9 mouse cellular contexts compared by ENCODE assay signal in the genomic region with DNA sequence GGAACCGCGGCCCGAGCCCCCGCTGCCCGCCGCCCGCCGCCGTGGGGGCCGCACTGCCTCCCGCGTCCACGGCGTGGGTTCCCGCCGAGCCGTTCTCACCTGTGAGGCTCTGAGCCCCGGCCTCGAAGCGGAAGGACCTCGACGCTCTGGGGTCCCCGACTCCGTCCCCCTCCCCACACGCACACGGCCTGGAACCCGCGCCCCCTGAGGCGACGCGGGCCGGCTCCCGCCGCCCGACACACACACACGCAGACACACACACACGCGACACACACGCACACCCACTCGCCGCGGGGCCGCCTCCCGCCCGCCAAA. TPM values are rescaled to one million over a fixed set of nuclear protein-coding genes. Genes with fewer than 3 reads are reported as not detected.
DNase-seq lines count a peak whose midpoint lies in the region; ATAC-seq and TF ChIP-seq lines count a peak whose summit lies in the region.
"Had no signal": no experiment of that assay in that cellular context is flagged by ENCODE, and none has a peak within 500 bp of the region (broad histone marks: within the 10 kb centered on the region; RNA-seq: fewer than 3 reads in every experiment).

No protein-coding gene starts in this region.

- peaks cover 6% of the 10 kb centered on the region for H3K36me3 ChIP-seq in heart, adult 2 months (ENCODE audit: control insufficient read depth, insufficient read depth, low read length)
- no peaks in the 10 kb centered on the region for H3K36me3 ChIP-seq in liver, embryonic 11.5 days (ENCODE audit: control insufficient read depth, insufficient read depth, low read length)

- no peak for ATAC-seq in liver, embryonic 11.5 days (replicated peaks; ENCODE audit: low FRiP score)

- H3K9me3 ChIP-seq in liver, embryonic 11.5 days (ENCODE audit: control insufficient read depth, low read length): no peaks in the 10 kb centered on the region

- TF ChIP-seq POLR2A in heart, adult 2 months (IDR thresholded peaks at IDR 0.05; ENCODE audit: insufficient read depth, low read depth, low read length): no peak
- no peak for TF ChIP-seq POLR2A in embryonic fibroblast, embryonic 13.5 days (IDR thresholded peaks at IDR 0.05; ENCODE audit: low read depth, low read length)

- no peak for DNase-seq in heart, adult 2 months
- DNase-seq in heart, postnatal 10 days: no peak
- DNase-seq in A20 (ENCODE audit: low read depth, low spot score) (peak; percentile 63), MN1 (ENCODE audit: low spot score) (no peak)
- no peak for DNase-seq in liver, embryonic 11.5 days (ENCODE audit: low spot score)
- DNase-seq in ovary, adult 18-20 months (ENCODE audit: low spot score): no peak
- DNase-seq in spleen, postnatal 14 days (ENCODE audit: low spot score in 2 of 2): no peak

- under 1% methylated on average over 38 of the region's 45 CpGs for WGBS in heart, adult 2 months
- 0% methylated on average over 26 of the region's 45 CpGs for WGBS in liver, embryonic 11.5 days

- peak overlapping the region; percentile 94 for H3K4me2 ChIP-seq in liver, embryonic 11.5 days

- intact Hi-C loops in heart, adult 2 months (cut with DNase I): loop anchor here (5.0 kb wide), 1 partner anchor 189 kb away; no protein-coding TSS in a partner anchor
- intact Hi-C loops in heart, postnatal 10 days (cut with DNase I): loop anchor here (2.0 to 5.0 kb wide), 2 partner anchors 50 to 69 kb away; no protein-coding TSS in a partner anchor

- H3K4me1 ChIP-seq in heart, adult 2 months (ENCODE audit: control insufficient read depth, insufficient read depth, low read length): peaks cover 3% of the 10 kb centered on the region
- peaks cover 5% of the 10 kb centered on the region; the same call in 1 of the 2 replicates for H3K4me1 ChIP-seq in embryonic fibroblast, embryonic 13.5 days (ENCODE audit: control insufficient read depth, insufficient read depth, low read length)
- peaks cover 13% of the 10 kb centered on the region for H3K4me1 ChIP-seq in liver, embryonic 11.5 days (replicated peaks; ENCODE audit: control insufficient read depth, insufficient read depth, low read length)

- H3K4me3 ChIP-seq in heart, adult 2 months: peak overlapping the region; percentile 88
- H3K4me3 ChIP-seq in embryonic fibroblast, embryonic 13.5 days (ENCODE audit: insufficient read depth, low read length): peak overlapping the region; percentile 55
- H3K4me3 ChIP-seq in liver, embryonic 11.5 days (ENCODE audit: low read depth, low read length): peak overlapping the region; percentile 89

- H3K9ac ChIP-seq in heart, adult 2 months (ENCODE audit: low read depth, low read length): peak overlapping the region; percentile 79
- peak overlapping the region; percentile 80 for H3K9ac ChIP-seq in liver, embryonic 11.5 days (ENCODE audit: low read depth, low read length)

- H3K27ac ChIP-seq in heart, adult 2 months: peak overlapping the region; percentile 96
- H3K27ac ChIP-seq in embryonic fibroblast, embryonic 13.5 days (ENCODE audit: insufficient read depth, low read length): peak overlapping the region; percentile 50
- H3K27ac ChIP-seq in liver, embryonic 11.5 days (ENCODE audit: low read depth, low read length): peak overlapping the region; percentile 99

- peaks cover 2% of the 10 kb centered on the region for H3K79me2 ChIP-seq in heart, adult 2 months (replicated peaks; ENCODE audit: control insufficient read depth, insufficient read depth, low read length)

- no peaks in the 10 kb centered on the region for H3K27me3 ChIP-seq in heart, adult 2 months (ENCODE audit: control insufficient read depth, insufficient read depth, low read length)
- no peaks in the 10 kb centered on the region for H3K27me3 ChIP-seq in liver, embryonic 11.5 days (replicated peaks; ENCODE audit: control insufficient read depth, insufficient read depth, low read length)
- H3K27me3 ChIP-seq: Patski had no signal

- no peak for TF ChIP-seq CTCF in heart, adult 2 months (IDR thresholded peaks at IDR 0.05)
- TF ChIP-seq CTCF in embryonic fibroblast, embryonic 13.5 days (IDR thresholded peaks at IDR 0.05; ENCODE audit: borderline replicate concordance, insufficient read depth, low read length): no peak

- TF ChIP-seq EP300 in heart, adult 2 months (IDR thresholded peaks at IDR 0.05; ENCODE audit: insufficient read depth, low read depth, low read length): no peak

RNA-seq across cellular contexts. Expression of a gene that starts 2.8 kb away (rescaled TPM):
- 10 to 100 TPM; 49.6 to 54.3 TPM for total RNA-seq in heart, adult 2 months (2021)
- 6.8 and 12.8 TPM in 2 replicates for polyA plus RNA-seq in heart, adult 2 months (2012; rRNA removed)
- total RNA-seq in heart, postnatal 10 days (2021): 100 to 1,000 TPM in 1 of 2 experiments, 10 to 100 TPM in 1; 74.8 to 102 TPM
- 54.9 and 65.6 TPM in 2 replicates for polyA plus RNA-seq in embryonic fibroblast, embryonic 13.5 days (2011; ENCODE audit: insufficient read length, low read depth, missing spikeins)
- 9.6 and 11.5 TPM in 2 replicates for polyA plus RNA-seq in liver, embryonic 11.5 days (2014; fragmentation: Nextera tagmentation; extraction: Ambion mirVana)

RNA-seq across cellular contexts. Expression of a gene that starts 48.1 kb away (rescaled TPM):
- 10 to 100 TPM; 25.8 to 27.4 TPM for total RNA-seq in heart, adult 2 months (2021)
- 4.8 and 9.0 TPM in 2 replicates for polyA plus RNA-seq in heart, adult 2 months (2012; rRNA removed)
- total RNA-seq in heart, postnatal 10 days (2021): 10 to 100 TPM; 25.1 to 27.0 TPM
- 14.4 TPM in 2 replicates for polyA plus RNA-seq in embryonic fibroblast, embryonic 13.5 days (2011; ENCODE audit: insufficient read length, low read depth, missing spikeins)
- 31.0 and 33.0 TPM in 2 replicates for polyA plus RNA-seq in liver, embryonic 11.5 days (2014; fragmentation: Nextera tagmentation; extraction: Ambion mirVana)
